In genomic region chrX:50641347-50641746, GRCm38 (mm10) we compare ENCODE assay signal across 14 mouse cellular contexts.
"Had no signal": no experiment of that assay in that cellular context is flagged by ENCODE, and none has a peak within 500 bp of the region (broad histone marks: within the 10 kb centered on the region; RNA-seq: fewer than 3 reads in every experiment).

No protein-coding gene starts in this region.

- ATAC-seq: midbrain, embryonic 13.5 days; midbrain, embryonic 15.5 days had no signal

- DNase-seq: lung, adult 18-20 months; lung, embryonic 14.5 days; lung, postnatal 10 days; lung, postnatal 4 days; right cerebral cortex, postnatal 14 days; thymus, adult 2 months; thymus, postnatal 25 days; thymus, postnatal 4 days had no signal

- H3K4me2 ChIP-seq: lung, embryonic 14.5 days; midbrain, embryonic 11.5 days; midbrain, embryonic 13.5 days; midbrain, embryonic 15.5 days; neural tube, embryonic 13.5 days; stomach, embryonic 15.5 days had no signal

- H3K4me3 ChIP-seq: midbrain, embryonic 13.5 days; midbrain, embryonic 15.5 days; neural tube, embryonic 13.5 days; stomach, embryonic 15.5 days had no signal

- H3K9ac ChIP-seq: lung, embryonic 14.5 days; midbrain, embryonic 13.5 days; midbrain, embryonic 15.5 days; neural tube, embryonic 13.5 days; stomach, embryonic 15.5 days had no signal

- H3K36me3 ChIP-seq: midbrain, embryonic 13.5 days; midbrain, embryonic 15.5 days; neural tube, embryonic 13.5 days; stomach, embryonic 15.5 days had no signal

- H3K27ac ChIP-seq: midbrain, embryonic 13.5 days; midbrain, embryonic 15.5 days; neural tube, embryonic 13.5 days; stomach, embryonic 15.5 days; stomach, postnatal 0 days had no signal

- H3K27me3 ChIP-seq: midbrain, embryonic 13.5 days; midbrain, embryonic 15.5 days; neural tube, embryonic 13.5 days; stomach, embryonic 15.5 days had no signal

- H3K4me1 ChIP-seq: midbrain, embryonic 13.5 days; midbrain, embryonic 15.5 days; neural tube, embryonic 13.5 days; stomach, embryonic 15.5 days had no signal

- H3K9me3 ChIP-seq: midbrain, embryonic 13.5 days; midbrain, embryonic 15.5 days; neural tube, embryonic 13.5 days; stomach, embryonic 15.5 days had no signal
